Mouse (Mus musculus) ES-E14 (cell line): ENCODE results near the gene Myo1b. TPM values are rescaled to one million over a fixed set of nuclear protein-coding genes. Genes with fewer than 3 reads are reported as not detected.

ENCODE experiments used
- DNase-seq: peaks from one replicate; pipeline ENCODE4 v3.0.0-alpha.2; 2013; ENCODE audit warnings: low read depth, low spot score
- H3K27ac ChIP-seq: 2 replicates; pipeline ENCODE4 v1.5.1; 2012; ENCODE audit warnings: low read depth, mild to moderate bottlenecking, low read length, moderate library complexity, mixed read lengths; ENCODE audit not compliant: poor library complexity, insufficient read depth, severe bottlenecking
- H3K36me3 ChIP-seq: 2 replicates; pipeline ENCODE4 v1.6.1; 2012; ENCODE audit warnings: mild to moderate bottlenecking, low read length, moderate library complexity, mixed read lengths; ENCODE audit not compliant: control insufficient read depth, poor library complexity, insufficient read depth, severe bottlenecking
- H3K4me1 ChIP-seq, 2 experiments: fragments of 150-350 bp in 1 of 2; sonication (generic) in 1 of 2; 2 replicates each; pipeline ENCODE4 v1.6.1; 2012; ENCODE audit warnings: low read length in 2 of 2, mild to moderate bottlenecking in 1 of 2, mixed read lengths in 1 of 2; ENCODE audit not compliant: control insufficient read depth in 2 of 2, insufficient read depth in 2 of 2, poor library complexity in 1 of 2
- H3K4me3 ChIP-seq, 2 experiments: fragments of 150-350 bp in 1 of 2; sonication (generic) in 1 of 2; 2 replicates each; pipeline ENCODE4 v1.5.1; 2012; ENCODE audit warnings: low read length in 2 of 2, low read depth in 1 of 2, mild to moderate bottlenecking in 1 of 2, mixed read lengths in 1 of 2; ENCODE audit not compliant: insufficient read depth in 1 of 2, poor library complexity in 1 of 2, severe bottlenecking in 1 of 2
- H3K9ac ChIP-seq: 2 replicates; pipeline ENCODE4 v1.6.1; 2012; ENCODE audit warnings: low read depth, mild to moderate bottlenecking, low read length, mixed read lengths; ENCODE audit not compliant: poor library complexity, insufficient read depth, severe bottlenecking
- H3K9me3 ChIP-seq: fragments of 150-350 bp; sonication (generic); 2 replicates; pipeline ENCODE4 v1.6.1; 2012; ENCODE audit warnings: low read depth, mild to moderate bottlenecking, low read length; ENCODE audit not compliant: control insufficient read depth, insufficient read depth
- CHD2 ChIP-seq: IDR thresholded peaks from 2 replicates; pipeline ENCODE4 v1.6.1; 2014; ENCODE audit warnings: mild to moderate bottlenecking, low read depth, low read length, inconsistent platforms
- HCFC1 ChIP-seq: IDR thresholded peaks from 2 replicates; pipeline ENCODE4 v1.6.1; 2012; ENCODE audit warnings: low read length, inconsistent platforms, borderline replicate concordance; ENCODE audit not compliant: insufficient read depth
- MAFK ChIP-seq: IDR thresholded peaks from 2 replicates; pipeline ENCODE4 v1.6.1; 2014; ENCODE audit warnings: mild to moderate bottlenecking, low read depth, low read length, inconsistent platforms; ENCODE audit not compliant: insufficient read depth
- ZC3H11A ChIP-seq: IDR thresholded peaks from 2 replicates; pipeline ENCODE4 v1.6.1; 2012; ENCODE audit warnings: low read depth, mild to moderate bottlenecking, inconsistent platforms, low read length, borderline replicate concordance
- ZNF384 ChIP-seq: IDR thresholded peaks from 2 replicates; pipeline ENCODE4 v1.6.1; 2012; ENCODE audit warnings: low read depth, low read length, inconsistent platforms
- in situ Hi-C, 2 experiments: fragments of 600-800 bp; cut with MboI; formaldehyde crosslinking; loops; one replicate each; pipeline ENCODE4 v1.15.1; 2025; ENCODE audit warnings: low sequenced_read_pairs in 2 of 2, inconsistent platforms in 1 of 2; ENCODE audit not compliant: unreplicated experiment in 2 of 2
- total RNA-seq: library from RNA; depleted of rRNA; stranded (reverse); fragments of 300-350 nt; gene quantifications from 2 replicates; pipeline ENCODE4 v1.2.3, GENCODE M21; 2012

The Myo1b gene
- total RNA-seq, 1 experiment: 26.0 TPM

DNA sequence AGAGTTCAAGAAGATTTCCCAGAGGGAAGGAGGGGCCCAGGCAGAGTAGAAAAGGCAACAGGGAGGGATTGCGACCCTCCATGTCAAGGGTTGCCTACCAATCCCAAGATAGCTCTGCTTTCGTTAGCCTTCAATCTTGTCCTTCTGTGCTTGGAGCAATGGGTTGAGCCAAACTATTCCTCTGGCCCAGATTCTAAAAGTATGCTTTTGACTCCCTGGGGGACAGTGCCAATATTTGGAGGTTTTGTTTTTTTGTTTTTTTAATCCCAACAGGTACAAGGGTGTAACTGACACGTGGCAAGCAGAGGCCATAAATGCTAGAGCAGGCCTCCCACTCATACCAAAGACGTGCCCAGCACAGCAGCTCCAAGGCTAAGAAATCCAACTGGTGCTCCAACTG, 93.3 kb downstream of the Myo1b start:
- DNase-seq: no peak
- Histone ChIP-seq H3K4me3 (no peak overlapping the region), H3K27ac (no peak overlapping the region), H3K9ac (no peak overlapping the region), H3K9me3 (no peaks in the 10 kb centered on the region), H3K36me3 (no peaks in the 10 kb centered on the region), H3K4me1 (peaks cover 0 to 2% of the 10 kb centered on the region in 2 experiments; a peak in 1 of 4 replicates)
- in situ Hi-C loops: no loop called here
- TF ChIP-seq CHD2 (no peak), HCFC1 (no peak), ZC3H11A (no peak)

DNA sequence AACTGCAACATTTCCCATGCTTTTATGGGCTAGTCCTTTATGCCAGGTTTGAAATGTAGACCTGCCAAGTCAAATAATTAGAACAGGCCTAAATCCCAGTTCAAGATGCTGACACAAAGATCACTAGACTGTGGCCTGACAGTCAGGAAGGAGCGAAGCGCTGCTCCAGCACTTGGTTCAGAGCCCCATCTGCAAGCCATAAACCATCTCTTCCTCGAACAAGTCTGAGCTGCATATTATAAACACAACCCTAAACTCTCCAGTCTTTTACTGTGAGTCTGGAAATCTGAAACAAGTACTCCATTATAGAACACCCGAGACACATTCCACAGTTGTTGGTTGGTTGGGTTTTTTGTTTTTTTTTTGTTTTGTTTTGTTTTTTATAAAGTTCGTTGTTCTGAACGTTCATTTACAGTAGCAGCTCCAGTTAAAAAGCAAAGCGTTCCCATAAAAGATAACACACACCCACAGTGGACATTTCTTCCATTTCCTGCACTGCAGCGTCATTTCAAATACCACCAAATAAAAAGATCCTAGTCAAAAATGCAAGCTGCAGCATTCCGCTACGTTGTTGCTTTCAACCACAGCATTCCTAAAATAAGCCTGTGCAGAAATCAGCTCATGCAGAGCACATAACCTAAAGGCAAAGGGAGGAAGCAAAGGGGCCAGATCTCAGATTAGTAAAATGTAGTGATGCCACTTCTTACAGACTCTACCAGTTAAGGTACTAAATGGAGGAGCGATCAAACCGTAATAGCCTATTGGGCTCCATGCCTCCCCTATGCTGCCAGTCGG, 94.0 kb downstream of the Myo1b start:
- H3K4me3 ChIP-seq: no peak overlapping the region
- H3K36me3 ChIP-seq: no peaks in the 10 kb centered on the region
- no peak overlapping the region for H3K9ac ChIP-seq
- H3K27ac ChIP-seq: no peak overlapping the region
- TF ChIP-seq CHD2 (no peak), ZC3H11A (no peak), HCFC1 (no peak), ZNF384 (no peak), MAFK (no peak)
- H3K4me1 ChIP-seq: peaks cover 0 to 2% of the 10 kb centered on the region in 2 experiments; a peak in 1 of 4 replicates
- no peaks in the 10 kb centered on the region for H3K9me3 ChIP-seq
- in situ Hi-C loops: no loop called here
- DNase-seq: no peak

DNA sequence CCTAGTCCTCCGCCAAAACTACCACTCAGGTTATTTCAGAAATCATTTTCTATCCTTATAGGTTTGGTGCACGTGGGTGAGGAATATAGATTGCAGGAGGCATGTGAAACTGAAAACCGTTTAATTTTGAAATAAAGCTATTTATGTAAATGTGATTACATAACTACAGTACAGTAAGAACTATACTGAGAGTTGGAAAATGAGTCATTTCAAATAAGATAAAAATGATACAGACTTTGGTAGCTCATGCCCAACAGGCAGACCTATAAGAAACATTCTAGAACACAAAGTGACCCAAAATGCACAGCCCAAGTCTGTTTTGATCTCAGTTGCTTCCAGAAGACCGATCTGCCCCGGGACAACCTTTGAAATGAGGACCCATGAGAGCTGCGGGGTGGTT, 95.4 kb downstream of the Myo1b start:
- DNase-seq: no peak
- Histone ChIP-seq H3K9ac (no peak overlapping the region), H3K36me3 (no peaks in the 10 kb centered on the region), H3K27ac (no peak overlapping the region), H3K9me3 (no peaks in the 10 kb centered on the region), H3K4me1 (peaks cover 0 to 2% of the 10 kb centered on the region in 2 experiments; a peak in 1 of 4 replicates), H3K4me3 (no peak overlapping the region)
- TF ChIP-seq ZNF384 (no peak), ZC3H11A (no peak), HCFC1 (no peak), CHD2 (no peak), MAFK (no peak)
- in situ Hi-C loops: no loop called here

DNA sequence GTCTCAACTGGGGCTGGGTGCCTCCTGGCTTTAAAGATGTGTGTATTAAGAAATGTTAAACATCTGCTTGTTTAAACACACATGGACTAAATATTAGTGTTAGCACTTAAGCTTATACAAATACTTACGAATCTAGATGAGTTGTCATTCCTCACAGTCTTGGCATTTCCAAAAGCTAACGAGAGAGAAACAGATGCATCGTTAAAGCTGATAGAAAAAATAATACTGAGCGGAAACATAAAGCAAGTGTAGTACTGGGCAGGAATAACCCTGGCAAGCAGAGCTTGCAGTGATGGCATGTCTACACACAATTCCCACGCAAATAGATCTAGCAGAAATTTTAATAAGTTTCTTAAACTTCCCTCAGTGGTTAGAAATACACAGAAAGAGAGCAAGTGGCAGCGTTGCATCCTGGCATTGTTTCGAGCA, 95.8 kb downstream of the Myo1b start:
- no peak for DNase-seq
- no peak overlapping the region for H3K9ac ChIP-seq
- no peaks in the 10 kb centered on the region for H3K36me3 ChIP-seq
- TF ChIP-seq MAFK (no peak), ZNF384 (no peak), HCFC1 (no peak), CHD2 (no peak), ZC3H11A (no peak)
- no peak overlapping the region for H3K27ac ChIP-seq
- H3K4me3 ChIP-seq: no peak overlapping the region
- H3K4me1 ChIP-seq: peaks cover 0 to 2% of the 10 kb centered on the region in 2 experiments; a peak in 1 of 4 replicates
- in situ Hi-C loops: no loop called here
- no peaks in the 10 kb centered on the region for H3K9me3 ChIP-seq
